In genomic region chr9:31995700-31996099, GRCm38 (mm10) we compare ENCODE assay signal across 16 mouse cellular contexts.
DNase-seq lines count a peak whose midpoint lies in the region; ATAC-seq lines count a peak whose summit lies in the region.
"Had no signal": no experiment of that assay in that cellular context is flagged by ENCODE, and none has a peak within 500 bp of the region (broad histone marks: within the 10 kb centered on the region; RNA-seq: fewer than 3 reads in every experiment).

No protein-coding gene starts in this region.

- no peak overlapping the region for H3K4me3 ChIP-seq in heart, embryonic 13.5 days
- no peak overlapping the region for H3K4me3 ChIP-seq in lung, embryonic 15.5 days
- H3K4me3 ChIP-seq in intestine, embryonic 16.5 days (ENCODE audit: low read length): no peak overlapping the region
- no peak overlapping the region for H3K4me3 ChIP-seq in kidney, embryonic 14.5 days (ENCODE audit: low read length)
- H3K4me3 ChIP-seq: forebrain, embryonic 15.5 days had no signal

- no peaks in the 10 kb centered on the region for H3K36me3 ChIP-seq in heart, embryonic 13.5 days
- H3K36me3 ChIP-seq in lung, embryonic 15.5 days: no peaks in the 10 kb centered on the region
- no peaks in the 10 kb centered on the region for H3K36me3 ChIP-seq in intestine, embryonic 16.5 days (ENCODE audit: control insufficient read depth, insufficient read depth, low read length)
- no peaks in the 10 kb centered on the region for H3K36me3 ChIP-seq in kidney, embryonic 14.5 days (ENCODE audit: control insufficient read depth, insufficient read depth, low read length)
- H3K36me3 ChIP-seq: forebrain, embryonic 15.5 days had no signal

- H3K4me1 ChIP-seq in heart, embryonic 13.5 days: peaks cover 55% of the 10 kb centered on the region
- peaks cover 21% of the 10 kb centered on the region for H3K4me1 ChIP-seq in lung, embryonic 15.5 days
- peaks cover 33% of the 10 kb centered on the region for H3K4me1 ChIP-seq in intestine, embryonic 16.5 days (ENCODE audit: control insufficient read depth, insufficient read depth, low read length)
- H3K4me1 ChIP-seq in kidney, embryonic 14.5 days (ENCODE audit: control insufficient read depth, insufficient read depth, low read length): peaks cover 23% of the 10 kb centered on the region; the same call in 1 of the 2 replicates

- H3K9ac ChIP-seq in heart, embryonic 13.5 days: no peak overlapping the region
- no peak overlapping the region for H3K9ac ChIP-seq in lung, embryonic 15.5 days
- H3K9ac ChIP-seq in intestine, embryonic 16.5 days (ENCODE audit: low read depth, low read length): no peak overlapping the region
- H3K9ac ChIP-seq in kidney, embryonic 14.5 days (ENCODE audit: low read depth, low read length): no peak overlapping the region
- H3K9ac ChIP-seq: forebrain, embryonic 15.5 days; hindbrain, embryonic 14.5 days; liver, embryonic 14.5 days had no signal

- 35% methylated on average over 4 of the region's 4 CpGs for WGBS in heart, embryonic 13.5 days
- WGBS in lung, embryonic 15.5 days: 58% methylated on average over 4 of the region's 4 CpGs
- WGBS in intestine, embryonic 16.5 days: 38% methylated on average over 4 of the region's 4 CpGs
- 30% methylated on average over 4 of the region's 4 CpGs for WGBS in kidney, embryonic 14.5 days

- no peak for DNase-seq in heart, postnatal 36 days
- no peak for DNase-seq in lung, adult 18-20 months
- DNase-seq: adrenal gland, postnatal 14 days; B cell, adult 2 months; cerebellum, adult 11-12 months; cerebellum, postnatal 25 days; layer of hippocampus, postnatal 36 days had no signal

- intact Hi-C loops in heart, postnatal 36 days (cut with DNase I): no loop called here

- ATAC-seq in heart, embryonic 13.5 days (ENCODE audit: extremely low read depth, insufficient number of reproducible peaks, low FRiP score, low TSS enrichment): no peak
- no peak for ATAC-seq in lung, embryonic 15.5 days (ENCODE audit: borderline replicate concordance, extremely low read depth, low FRiP score, low TSS enrichment)
- ATAC-seq in common myeloid progenitor, adult 5-6 weeks (replicated peaks; ENCODE audit: low read depth, poor library complexity, severe bottlenecking): peak; percentile 82
- ATAC-seq in intestine, embryonic 16.5 days: no peak
- no peak for ATAC-seq in erythroblast, adult 5-6 weeks (replicated peaks; ENCODE audit: low FRiP score, poor library complexity, severe bottlenecking)
- ATAC-seq in kidney, embryonic 14.5 days (ENCODE audit: low FRiP score, low TSS enrichment): no peak
- ATAC-seq: forebrain, embryonic 15.5 days had no signal

- H3K9me3 ChIP-seq in heart, embryonic 13.5 days: no peaks in the 10 kb centered on the region
- no peaks in the 10 kb centered on the region for H3K9me3 ChIP-seq in lung, embryonic 15.5 days
- H3K9me3 ChIP-seq in intestine, embryonic 16.5 days (ENCODE audit: control insufficient read depth, low read length): no peaks in the 10 kb centered on the region
- no peaks in the 10 kb centered on the region for H3K9me3 ChIP-seq in kidney, embryonic 14.5 days (ENCODE audit: control insufficient read depth, low read length)
- H3K9me3 ChIP-seq: forebrain, embryonic 15.5 days had no signal

- no peak overlapping the region for H3K4me2 ChIP-seq in heart, embryonic 13.5 days
- H3K4me2 ChIP-seq in lung, embryonic 15.5 days: no peak overlapping the region
- H3K4me2 ChIP-seq in intestine, embryonic 16.5 days (ENCODE audit: low read depth, low read length): no peak overlapping the region
- H3K4me2 ChIP-seq in kidney, embryonic 14.5 days (replicated peaks; ENCODE audit: low read depth, low read length): no peak overlapping the region
- H3K4me2 ChIP-seq: forebrain, embryonic 15.5 days; hindbrain, embryonic 14.5 days had no signal

- no peaks in the 10 kb centered on the region for H3K27me3 ChIP-seq in heart, embryonic 13.5 days (replicated peaks)
- H3K27me3 ChIP-seq in lung, embryonic 15.5 days: no peaks in the 10 kb centered on the region
- no peaks in the 10 kb centered on the region for H3K27me3 ChIP-seq in intestine, embryonic 16.5 days (replicated peaks; ENCODE audit: control insufficient read depth, insufficient read depth, low read length)
- no peaks in the 10 kb centered on the region for H3K27me3 ChIP-seq in kidney, embryonic 14.5 days (ENCODE audit: control insufficient read depth, insufficient read depth, low read length)
- H3K27me3 ChIP-seq: forebrain, embryonic 15.5 days had no signal

- peak overlapping the region; percentile 98; the same call in 1 of the 2 replicates for H3K27ac ChIP-seq in heart, embryonic 13.5 days (replicated peaks)
- 0 out of 2 replicates have a peak overlapping the region, but pooled peaks have one; percentile 20 for H3K27ac ChIP-seq in lung, embryonic 15.5 days
- H3K27ac ChIP-seq in intestine, embryonic 16.5 days (ENCODE audit: low read length): peak overlapping the region; percentile 72; the same call in 1 of the 2 replicates
- no peak overlapping the region; the same call in 1 of the 2 replicates for H3K27ac ChIP-seq in kidney, embryonic 14.5 days (ENCODE audit: low read depth, low read length)
- H3K27ac ChIP-seq: forebrain, embryonic 15.5 days; hindbrain, embryonic 14.5 days; liver, embryonic 14.5 days had no signal
